Mouse (Mus musculus) MEL (cell line): ENCODE results near the gene Kcnn3. TPM values are rescaled to one million over a fixed set of nuclear protein-coding genes. Genes with fewer than 3 reads are reported as not detected.

Experiments used
- DNase-seq: peaks from one replicate; pipeline ENCODE4 v3.0.0; 2011; ENCODE audit warnings: low read depth, low spot score
- H3K27ac ChIP-seq: 2 replicates; pipeline ENCODE4 v1.5.1; 2012; ENCODE audit warnings: low read depth, mild to moderate bottlenecking, control low read depth, low read length, moderate library complexity; ENCODE audit not compliant: control insufficient read depth
- H3K27me3 ChIP-seq, 2 experiments: fragments of 150-350 bp in 1 of 2; sonication (generic) in 1 of 2; 2 replicates each; pipeline ENCODE4 v1.6.1; 2012; ENCODE audit warnings: low read length in 2 of 2, mild to moderate bottlenecking in 2 of 2, improper control_type of control experiment in 1 of 2, moderate library complexity in 1 of 2; ENCODE audit not compliant: insufficient read depth in 2 of 2, control insufficient read depth in 1 of 2
- H3K36me3 ChIP-seq, 2 experiments: 2 replicates each; pipeline ENCODE4 v1.6.1; 2012 to 2014; ENCODE audit warnings: low read length in 2 of 2, improper control_type of control experiment in 1 of 2, inconsistent platforms in 1 of 2, mild to moderate bottlenecking in 1 of 2; ENCODE audit not compliant: insufficient read depth in 2 of 2, control insufficient read depth in 1 of 2
- H3K4me1 ChIP-seq, 2 experiments: fragments of 150-350 bp in 1 of 2; sonication (generic) in 1 of 2; 2 replicates each; pipeline ENCODE4 v1.6.1; 2012; ENCODE audit warnings: low read length in 2 of 2, improper control_type of control experiment in 1 of 2, mild to moderate bottlenecking in 1 of 2; ENCODE audit not compliant: insufficient read depth in 2 of 2, control insufficient read depth in 1 of 2
- H3K4me3 ChIP-seq, 2 experiments: fragments of 150-350 bp in 1 of 2; sonication (generic) in 1 of 2; 2 replicates each; pipeline ENCODE4 v1.5.1; 2012; ENCODE audit warnings: low read depth in 2 of 2, low read length in 2 of 2, mild to moderate bottlenecking in 2 of 2, moderate library complexity in 2 of 2, control low read depth in 1 of 2, improper control_type of control experiment in 1 of 2; ENCODE audit not compliant: control insufficient read depth in 1 of 2, insufficient read depth in 1 of 2
- H3K79me2 ChIP-seq: 2 replicates; pipeline ENCODE4 v1.6.1; 2012; ENCODE audit warnings: mild to moderate bottlenecking, low read length, moderate library complexity; ENCODE audit not compliant: control insufficient read depth, poor library complexity, insufficient read depth
- H3K9ac ChIP-seq: 2 replicates; pipeline ENCODE4 v1.6.1; 2012; ENCODE audit warnings: low read depth, mild to moderate bottlenecking, control low read depth, low read length, moderate library complexity; ENCODE audit not compliant: control insufficient read depth, poor library complexity, severe bottlenecking
- H3K9me3 ChIP-seq: fragments of 150-350 bp; sonication (generic); replicated peaks from 2 replicates; pipeline ENCODE4 v1.6.1; 2012; ENCODE audit warnings: mild to moderate bottlenecking, low read length, improper control_type of control experiment, moderate library complexity; ENCODE audit not compliant: insufficient read depth
- BHLHE40 ChIP-seq: IDR thresholded peaks from 2 replicates; pipeline ENCODE4 v1.6.1; 2012; ENCODE audit warnings: low read depth, mild to moderate bottlenecking, inconsistent platforms, low read length, improper control_type of control experiment, borderline replicate concordance
- CHD1 ChIP-seq: IDR thresholded peaks from 2 replicates; pipeline ENCODE4 v1.6.1; 2012; ENCODE audit warnings: low read depth, mild to moderate bottlenecking, inconsistent platforms, low read length, improper control_type of control experiment
- CTCF ChIP-seq, 3 experiments: IDR thresholded peaks in 2 of 3; conservative IDR thresholded peaks in 1 of 3; 2 replicates each; pipeline ENCODE4 v1.5.1; 2011 to 2012; ENCODE audit warnings: low read length in 3 of 3, low read depth in 2 of 3, mild to moderate bottlenecking in 2 of 3, improper control_type of control experiment in 1 of 3, inconsistent platforms in 1 of 3, mixed read lengths in 1 of 3, moderate library complexity in 1 of 3; ENCODE audit not compliant: control insufficient read depth in 1 of 3, insufficient read depth in 1 of 3, poor library complexity in 1 of 3, severe bottlenecking in 1 of 3
- E2F4 ChIP-seq: IDR thresholded peaks from 2 replicates; pipeline ENCODE4 v1.6.1; 2011; ENCODE audit warnings: low read depth, low read length, improper control_type of control experiment, borderline replicate concordance
- EP300 ChIP-seq, 2 experiments: IDR thresholded peaks; 2 replicates each; pipeline ENCODE4 v1.6.1; 2011; ENCODE audit warnings: improper control_type of control experiment in 2 of 2, low read length in 2 of 2, low read depth in 1 of 2, mild to moderate bottlenecking in 1 of 2
- ETS1 ChIP-seq: IDR thresholded peaks from 2 replicates; pipeline ENCODE4 v1.6.1; 2012; ENCODE audit warnings: low read depth, mild to moderate bottlenecking, inconsistent platforms, low read length, improper control_type of control experiment, moderate library complexity
- HCFC1 ChIP-seq: IDR thresholded peaks from 2 replicates; pipeline ENCODE4 v1.6.1; 2012; ENCODE audit warnings: low read depth, mild to moderate bottlenecking, inconsistent platforms, low read length, improper control_type of control experiment, moderate library complexity
- KAT2A ChIP-seq: conservative IDR thresholded peaks from 2 replicates; pipeline ENCODE4 v1.6.1; 2012; ENCODE audit warnings: low read depth, low read length, improper control_type of control experiment, inconsistent platforms
- MYB ChIP-seq: IDR thresholded peaks from 2 replicates; pipeline ENCODE4 v1.6.1; 2011; ENCODE audit warnings: mild to moderate bottlenecking, low read depth, low read length, improper control_type of control experiment
- NRF1 ChIP-seq: IDR thresholded peaks from 2 replicates; pipeline ENCODE4 v1.6.1; 2014; ENCODE audit warnings: low read depth, mild to moderate bottlenecking, inconsistent platforms, low read length, improper control_type of control experiment, moderate library complexity; ENCODE audit not compliant: poor library complexity, insufficient read depth, severe bottlenecking
- POLR2A ChIP-seq, 2 experiments: IDR thresholded peaks; 2 replicates each; pipeline ENCODE4 v1.6.1; 2011 to 2012; ENCODE audit warnings: low read length in 2 of 2, mild to moderate bottlenecking in 2 of 2, control low read depth in 1 of 2, improper control_type of control experiment in 1 of 2, low read depth in 1 of 2, moderate library complexity in 1 of 2; ENCODE audit not compliant: control insufficient read depth in 1 of 2, insufficient read depth in 1 of 2, poor library complexity in 1 of 2
- POLR2AphosphoS2 ChIP-seq: IDR thresholded peaks from 2 replicates; pipeline ENCODE4 v1.6.1; 2011; ENCODE audit warnings: low read length, improper control_type of control experiment
- SMC3 ChIP-seq: IDR thresholded peaks from 2 replicates; pipeline ENCODE4 v1.6.1; 2011; ENCODE audit warnings: low read depth, low read length, improper control_type of control experiment
- TAL1 ChIP-seq: IDR thresholded peaks from 2 replicates; pipeline ENCODE4 v1.6.1; 2012; ENCODE audit warnings: mild to moderate bottlenecking, inconsistent platforms, low read length, moderate library complexity, mixed read lengths
- TCF12 ChIP-seq: IDR thresholded peaks from 2 replicates; pipeline ENCODE4 v1.6.1; 2014; ENCODE audit warnings: low read depth, mild to moderate bottlenecking, inconsistent platforms, low read length, improper control_type of control experiment, moderate library complexity
- USF2 ChIP-seq, 2 experiments: IDR thresholded peaks; 2 replicates each; pipeline ENCODE4 v1.6.1; 2011 to 2012; ENCODE audit warnings: improper control_type of control experiment in 2 of 2, low read length in 2 of 2, borderline replicate concordance in 1 of 2, inconsistent platforms in 1 of 2, low read depth in 1 of 2, mild to moderate bottlenecking in 1 of 2; ENCODE audit not compliant: insufficient read depth in 1 of 2
- ZMIZ1 ChIP-seq: IDR thresholded peaks from 2 replicates; pipeline ENCODE4 v1.6.1; 2012; ENCODE audit warnings: low read depth, mild to moderate bottlenecking, inconsistent platforms, low read length, improper control_type of control experiment, moderate library complexity
- polyA plus RNA-seq, 2 experiments: library from polyadenylated mRNA; stranded (reverse) in 1 of 2; unstranded in 1 of 2; fragments of >175 nt in 1 of 2; fragments of >200 nt in 1 of 2; gene quantifications; 2 replicates each; pipeline versions ENCODE4 v1.2.1 to v1.2.4; 2012; ENCODE audit warnings: low replicate concordance in 2 of 2, low read depth in 1 of 2; ENCODE audit not compliant: insufficient read length in 2 of 2, insufficient read depth in 1 of 2, missing spikeins in 1 of 2
- total RNA-seq: library from RNA; depleted of rRNA; stranded (reverse); fragments of 300-350 nt; gene quantifications from 2 replicates; pipeline ENCODE4 v1.2.3, GENCODE M21; 2012

The Kcnn3 gene
- total and polyA plus RNA-seq, 3 experiments: 0.04 TPM; not detected in 2

DNA sequence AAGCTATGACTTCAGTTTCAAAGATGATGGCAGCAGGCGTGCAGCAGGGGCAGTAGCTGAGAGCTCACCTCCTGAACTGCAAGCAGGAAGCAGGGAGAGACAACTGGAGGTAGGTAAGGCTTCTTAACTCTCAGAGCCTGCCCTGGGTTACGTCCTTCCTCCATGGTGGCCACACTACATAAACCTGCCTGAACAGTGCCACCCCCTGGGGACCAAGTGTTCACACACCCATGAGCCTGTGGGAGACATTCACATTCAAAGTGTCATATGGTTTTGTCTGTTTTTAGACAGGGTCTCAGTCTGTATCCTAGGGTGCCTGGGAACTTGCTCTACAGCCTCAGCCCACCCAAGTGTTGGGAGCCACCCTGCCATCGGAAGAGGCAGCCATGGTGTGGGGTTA lies 29.2 kb upstream of the Kcnn3 start (continued):
- TF ChIP-seq KAT2A (no peak), POLR2A (IDR thresholded peaks at IDR 0.05; ENCODE audit: control insufficient read depth in 1 of 2, insufficient read depth in 1 of 2, low read depth in 1 of 2, low read length in 2 of 2, poor library complexity in 1 of 2) (no peak)

DNA sequence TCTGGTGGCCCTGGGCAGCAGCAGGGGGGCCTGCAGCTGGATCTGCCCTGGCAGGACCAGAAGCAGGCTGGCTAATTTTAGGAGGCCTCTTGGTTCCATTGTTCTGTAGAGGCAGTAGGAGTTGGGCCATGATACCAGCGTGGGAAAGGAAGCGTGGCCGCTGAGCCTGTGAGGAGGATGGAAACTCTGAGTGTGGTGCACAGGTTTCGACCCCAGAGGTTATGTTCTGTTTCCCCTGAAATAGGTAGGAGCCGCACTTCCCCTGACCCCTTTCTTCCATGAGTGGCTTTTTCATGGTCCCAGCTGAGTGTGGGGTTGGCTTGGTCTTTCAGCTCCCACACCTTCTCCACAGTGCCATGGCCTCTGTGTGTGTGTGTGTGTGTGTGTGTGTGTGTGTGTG lies 28.4 kb upstream of the Kcnn3 start:
- H3K27me3 ChIP-seq: peaks cover 22 to 31% of the 10 kb centered on the region in 2 experiments
- no peaks in the 10 kb centered on the region for H3K79me2 ChIP-seq
- no peak overlapping the region for H3K27ac ChIP-seq
- H3K4me1 ChIP-seq: no peaks in the 10 kb centered on the region
- H3K36me3 ChIP-seq: no peaks in the 10 kb centered on the region
- no peak for TF ChIP-seq USF2 (IDR thresholded peaks at IDR 0.05; ENCODE audit: borderline replicate concordance in 1 of 2, insufficient read depth in 1 of 2, low read depth in 1 of 2, low read length in 2 of 2)
- no peak for TF ChIP-seq CHD1
- no peak for TF ChIP-seq EP300 (IDR thresholded peaks at IDR 0.05; ENCODE audit: low read depth in 1 of 2, low read length in 2 of 2)
- no peak overlapping the region for H3K9ac ChIP-seq
- H3K4me3 ChIP-seq: no peak overlapping the region
- no peaks in the 10 kb centered on the region for H3K9me3 ChIP-seq
- DNase-seq: no peak

DNA sequence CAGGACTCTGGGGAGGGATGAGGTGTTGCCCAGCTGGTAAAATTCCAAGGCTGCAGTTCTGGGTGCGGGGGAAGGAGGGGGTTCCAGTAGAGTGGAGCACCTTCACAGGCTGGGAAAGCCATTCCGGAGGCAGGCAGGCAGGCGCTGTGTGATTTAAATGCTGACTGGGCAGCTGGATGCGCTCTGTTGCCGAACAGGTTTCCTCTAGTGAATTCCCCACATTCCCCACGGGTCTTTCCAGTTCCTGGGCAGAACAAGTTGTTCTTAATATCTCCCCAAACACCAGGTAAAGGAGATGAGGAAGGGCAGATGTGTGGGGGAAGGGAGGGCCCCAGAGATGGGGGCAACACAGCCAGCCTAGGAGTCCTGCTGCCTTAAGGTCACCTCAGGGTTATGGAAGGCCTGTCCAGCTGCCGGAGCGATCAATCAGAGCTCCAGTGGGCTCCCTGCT lies 27.2 kb upstream of the Kcnn3 start:
- Histone ChIP-seq H3K27ac (no peak overlapping the region), H3K4me3 (no peak overlapping the region), H3K4me1 (no peaks in the 10 kb centered on the region), H3K36me3 (no peaks in the 10 kb centered on the region), H3K27me3 (peaks cover 12 to 24% of the 10 kb centered on the region in 2 experiments), H3K9me3 (no peaks in the 10 kb centered on the region), H3K79me2 (no peaks in the 10 kb centered on the region), H3K9ac (no peak overlapping the region)
- no peak for TF ChIP-seq POLR2A (IDR thresholded peaks at IDR 0.05; ENCODE audit: control insufficient read depth in 1 of 2, insufficient read depth in 1 of 2, low read depth in 1 of 2, low read length in 2 of 2, poor library complexity in 1 of 2)
- no peak for TF ChIP-seq CTCF (IDR thresholded peaks at IDR 0.05 in 2 of 3, conservative IDR thresholded peaks at IDR 0.05 in 1 of 3; ENCODE audit: control insufficient read depth in 1 of 3, insufficient read depth in 1 of 3, low read depth in 2 of 3, low read length in 3 of 3, poor library complexity in 1 of 3, severe bottlenecking in 1 of 3)
- no peak for TF ChIP-seq POLR2AphosphoS2
- TF ChIP-seq ETS1: no peak
- no peak for TF ChIP-seq HCFC1
- TF ChIP-seq NRF1: no peak
- no peak for TF ChIP-seq SMC3
- TF ChIP-seq TAL1: no peak
- no peak for TF ChIP-seq MYB
- no peak for TF ChIP-seq TCF12
- no peak for TF ChIP-seq ZMIZ1
- no peak for TF ChIP-seq BHLHE40
- no peak for TF ChIP-seq E2F4
- no peak for DNase-seq
